8 mouse cellular contexts compared by ENCODE assay signal in the genomic region with DNA sequence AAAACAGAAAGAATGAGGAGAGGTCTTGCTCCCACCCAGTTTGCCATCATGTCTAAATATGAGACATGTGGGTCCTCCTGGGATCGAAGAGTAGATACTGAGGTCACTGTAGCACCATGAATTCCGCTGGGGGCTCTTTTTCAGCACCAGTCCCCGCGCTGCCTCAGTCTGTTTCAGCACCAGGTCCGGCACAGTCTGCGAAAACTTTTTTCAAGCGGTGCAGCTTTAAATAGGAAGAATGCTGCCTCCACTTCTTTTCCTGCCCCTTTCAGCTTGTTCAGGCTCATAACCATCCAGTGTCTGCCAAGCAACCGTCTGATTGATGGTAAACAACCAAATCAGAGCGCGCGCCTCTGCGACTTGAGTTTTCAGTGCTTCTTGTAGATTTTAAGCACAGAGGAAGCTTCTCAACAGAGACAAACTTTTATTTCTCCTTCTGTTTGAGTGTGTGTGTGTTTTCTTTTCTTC. TPM values are rescaled to one million over a fixed set of nuclear protein-coding genes. Genes with fewer than 3 reads are reported as not detected.
DNase-seq lines count a peak whose midpoint lies in the region; ATAC-seq and TF ChIP-seq lines count a peak whose summit lies in the region.
"Had no signal": no experiment of that assay in that cellular context is flagged by ENCODE, and none has a peak within 500 bp of the region (broad histone marks: within the 10 kb centered on the region; RNA-seq: fewer than 3 reads in every experiment).

A gene (minus strand): TSS at position 418 of the 468 bp plus-strand sequence.

- H3K9ac ChIP-seq in forebrain, embryonic 13.5 days, result peak within 1 kb of the TSS; percentile 54
- peak within 1 kb of the TSS; percentile 59 for H3K9ac ChIP-seq in heart, embryonic 15.5 days
- H3K9ac ChIP-seq in liver, embryonic 14.5 days (replicated peaks), result no peak within 1 kb of the TSS
- peak within 1 kb of the TSS; percentile 37 for H3K9ac ChIP-seq in neural tube, embryonic 15.5 days (replicated peaks)

- H3K36me3 ChIP-seq in forebrain, embryonic 13.5 days (ENCODE audit: poor library complexity, severe bottlenecking), result no peaks in the 10 kb centered on the region
- H3K36me3 ChIP-seq in heart, embryonic 15.5 days, result no peaks in the 10 kb centered on the region
- H3K36me3 ChIP-seq in liver, embryonic 14.5 days (replicated peaks; ENCODE audit: control insufficient read depth, insufficient read depth, low read depth), result no peaks in the 10 kb centered on the region
- no peaks in the 10 kb centered on the region for H3K36me3 ChIP-seq in neural tube, embryonic 15.5 days

- no peak within 1 kb of the TSS for H3K4me3 ChIP-seq in bone marrow, adult 2 months (replicated peaks; ENCODE audit: control insufficient read depth, low read depth, low read length)
- peak within 1 kb of the TSS; percentile 40 for H3K4me3 ChIP-seq in forebrain, embryonic 13.5 days
- H3K4me3 ChIP-seq in heart, embryonic 15.5 days, result peak within 1 kb of the TSS; percentile 63
- H3K4me3 ChIP-seq in liver, embryonic 14.5 days (ENCODE audit: insufficient read depth in 1 of 2, low read depth in 2 of 2, low read length in 2 of 2), result peak within 1 kb of the TSS; percentile 12 to 28; a peak in 3 of 4 replicates
- peak within 1 kb of the TSS; percentile 42 for H3K4me3 ChIP-seq in neural tube, embryonic 15.5 days (replicated peaks)
- H3K4me3 ChIP-seq: erythroblast, embryonic 14.5 days had no signal

- no peak within 1 kb of the TSS for H3K27ac ChIP-seq in bone marrow, adult 2 months (ENCODE audit: control insufficient read depth, insufficient read depth, low read depth, low read length, poor library complexity)
- no peak within 1 kb of the TSS for H3K27ac ChIP-seq in forebrain, embryonic 13.5 days
- H3K27ac ChIP-seq in heart, embryonic 15.5 days, result peak within 1 kb of the TSS; percentile 89
- H3K27ac ChIP-seq in liver, embryonic 14.5 days, result no peak within 1 kb of the TSS
- H3K27ac ChIP-seq in neural tube, embryonic 15.5 days (replicated peaks), result peak within 1 kb of the TSS; percentile 56; the same call in 1 of the 2 replicates

- no peaks in the 10 kb centered on the region for H3K27me3 ChIP-seq in forebrain, embryonic 13.5 days
- no peaks in the 10 kb centered on the region for H3K27me3 ChIP-seq in heart, embryonic 15.5 days
- no peaks in the 10 kb centered on the region; the same call in 1 of the 2 replicates for H3K27me3 ChIP-seq in liver, embryonic 14.5 days (ENCODE audit: control insufficient read depth, insufficient read depth, low read length)
- no peaks in the 10 kb centered on the region for H3K27me3 ChIP-seq in neural tube, embryonic 15.5 days (replicated peaks)

- TF ChIP-seq POLR2A in bone marrow, adult 2 months (IDR thresholded peaks at IDR 0.05; ENCODE audit: borderline replicate concordance, control insufficient read depth, low read depth, low read length), result no peak

- ATAC-seq in forebrain, embryonic 13.5 days, result peak; percentile 62
- ATAC-seq in heart, embryonic 15.5 days (replicated peaks; ENCODE audit: insufficient number of reproducible peaks, insufficient read depth, low FRiP score, low read depth), result peak; percentile 69; the same call in 1 of the 2 replicates
- ATAC-seq in liver, embryonic 14.5 days (ENCODE audit: insufficient read depth), result no peak
- no peak; the same call in 1 of the 2 replicates for ATAC-seq in neural tube, embryonic 15.5 days (ENCODE audit: low FRiP score)

- no peaks in the 10 kb centered on the region for H3K9me3 ChIP-seq in forebrain, embryonic 13.5 days (replicated peaks)
- H3K9me3 ChIP-seq in heart, embryonic 15.5 days (replicated peaks), result no peaks in the 10 kb centered on the region
- no peaks in the 10 kb centered on the region for H3K9me3 ChIP-seq in liver, embryonic 14.5 days (ENCODE audit: control insufficient read depth, low read length)
- no peaks in the 10 kb centered on the region for H3K9me3 ChIP-seq in neural tube, embryonic 15.5 days (replicated peaks)

- no peaks in the 10 kb centered on the region for H3K4me1 ChIP-seq in bone marrow, adult 2 months (ENCODE audit: control insufficient read depth, insufficient read depth, low read length)
- no peaks in the 10 kb centered on the region for H3K4me1 ChIP-seq in forebrain, embryonic 13.5 days
- H3K4me1 ChIP-seq in heart, embryonic 15.5 days (replicated peaks), result no peaks in the 10 kb centered on the region
- no peaks in the 10 kb centered on the region for H3K4me1 ChIP-seq in liver, embryonic 14.5 days (replicated peaks; ENCODE audit: control insufficient read depth in 2 of 2, insufficient read depth in 2 of 2, low read length in 1 of 2)
- H3K4me1 ChIP-seq in neural tube, embryonic 15.5 days, result no peaks in the 10 kb centered on the region

- TF ChIP-seq CTCF in bone marrow, adult 2 months (IDR thresholded peaks at IDR 0.05; ENCODE audit: control insufficient read depth, insufficient read depth, low read length), result no peak
- TF ChIP-seq CTCF in liver, embryonic 14.5 days (IDR thresholded peaks at IDR 0.05; ENCODE audit: low read depth), result no peak

- H3K4me2 ChIP-seq in forebrain, embryonic 13.5 days, result peak within 1 kb of the TSS; percentile 62
- peak within 1 kb of the TSS; percentile 70 for H3K4me2 ChIP-seq in heart, embryonic 15.5 days
- no peak within 1 kb of the TSS for H3K4me2 ChIP-seq in liver, embryonic 14.5 days (ENCODE audit: low read depth)
- peak within 1 kb of the TSS; percentile 58 for H3K4me2 ChIP-seq in neural tube, embryonic 15.5 days

- peak; percentile 75 for DNase-seq in kidney, postnatal 14 days
- DNase-seq in liver, embryonic 14.5 days (ENCODE audit: low read depth in 3 of 3, low spot score in 3 of 3), result no peak
- peak; percentile 59 to 68 for DNase-seq in urinary bladder, postnatal 4 days (ENCODE audit: low spot score in 2 of 2)

- no peak for TF ChIP-seq EP300 in liver, embryonic 14.5 days (IDR thresholded peaks at IDR 0.05; ENCODE audit: low read depth)

- 12% methylated on average over 12 of the region's 12 CpGs for WGBS in bone marrow, adult 2 months
- WGBS in forebrain, embryonic 13.5 days, result 36% methylated on average over 12 of the region's 12 CpGs
- WGBS in heart, embryonic 15.5 days, result 18% methylated on average over 12 of the region's 12 CpGs
- 21% methylated on average over 12 of the region's 12 CpGs for WGBS in liver, embryonic 14.5 days (ENCODE audit: insufficient replicate concordance)
- 32% methylated on average over 12 of the region's 12 CpGs for WGBS in neural tube, embryonic 15.5 days

RNA-seq across cellular contexts. Expression of the gene that starts here (rescaled TPM):
- 4.2 and 10.7 TPM in 2 replicates for polyA plus RNA-seq in bone marrow, adult 2 months (2011; ENCODE audit: insufficient read depth, insufficient read length, low replicate concordance, missing spikeins)
- polyA plus RNA-seq in forebrain, embryonic 13.5 days (2015; fragmentation: Nextera tagmentation; extraction: Ambion mirVana), result 11.8 TPM in 2 replicates
- polyA plus RNA-seq in heart, embryonic 15.5 days (2015; fragmentation: Nextera tagmentation; extraction: Ambion mirVana), result 53.5 and 65.9 TPM in 2 replicates
- polyA plus RNA-seq in liver, embryonic 14.5 days (2012; rRNA removed), result 1.9 and 3.8 TPM in 2 replicates
- polyA plus RNA-seq in liver, embryonic 14.5 days (2014; fragmentation: Nextera tagmentation; extraction: Ambion mirVana), result 3.6 and 4.2 TPM in 2 replicates
- polyA plus RNA-seq in neural tube, embryonic 15.5 days (2015; fragmentation: Nextera tagmentation; extraction: Ambion mirVana), result 15.0 and 22.4 TPM in 2 replicates

Comparison
In these comparisons a context has a peak if more than half of its experiments do, and no peak if none do; other contexts are left out.
1. H3K27ac ChIP-seq: peak in heart, embryonic 15.5 days (single experiment) and neural tube, embryonic 15.5 days (single experiment); none in bone marrow, adult 2 months (single experiment), forebrain, embryonic 13.5 days (single experiment) and liver, embryonic 14.5 days (single experiment).
2. ATAC-seq: peak in forebrain, embryonic 13.5 days (single experiment) and heart, embryonic 15.5 days (single experiment); none in liver, embryonic 14.5 days (single experiment) and neural tube, embryonic 15.5 days (single experiment).
3. DNase-seq: peak in kidney, postnatal 14 days (single experiment) and urinary bladder, postnatal 4 days (2 of 2); none in liver, embryonic 14.5 days (0 of 3).